Mouse (Mus musculus) thymus, postnatal 25 days (tissue): Measurements from ENCODE around the gene Rfxap.

Source experiments
- DNase-seq: peaks from one replicate; pipeline ENCODE4 v3.0.0; 2022

Rfxap gene

GRCm38 (mm10) chr3:54766034-54766433, 41.6 kb downstream of the Rfxap start:
- DNase-seq = no peak

GRCm38 (mm10) chr3:54765521-54765920, 42.1 kb downstream of the Rfxap start:
- peak; percentile 20 for DNase-seq

GRCm38 (mm10) chr3:54764418-54764817, 43.2 kb downstream of the Rfxap start:
- DNase-seq = no peak

- no peak for DNase-seq
Observed at GRCm38 (mm10) chr3:54761258-54761657, 46.3 kb downstream of the Rfxap start.

GRCm38 (mm10) chr3:54760321-54761115, 47.1 kb downstream of the Rfxap start:
- no peak for DNase-seq

- no peak for DNase-seq
Observed at GRCm38 (mm10) chr3:54759211-54759610, 48.4 kb downstream of the Rfxap start.

- no peak for DNase-seq
Observed at GRCm38 (mm10) chr3:54757446-54757845, 50.1 kb downstream of the Rfxap start.

- DNase-seq = no peak
Observed at GRCm38 (mm10) chr3:54756058-54756457, 51.5 kb downstream of the Rfxap start.

GRCm38 (mm10) chr3:54755145-54756041, 52.2 kb downstream of the Rfxap start, which contains the start of gene Smad9:
TSS of gene Smad9 (plus strand) at chr3:54755582.
- DNase-seq = no peak

GRCm38 (mm10) chr3:54753411-54753810, 54.2 kb downstream of the Rfxap start:
- no peak for DNase-seq
